Mouse (Mus musculus) thymus, adult 2 months (tissue): Measurements from ENCODE around the gene Pex14. TPM values are rescaled to one million over a fixed set of nuclear protein-coding genes. Genes with fewer than 3 reads are reported as not detected.

Experiments
- DNase-seq: peaks from one replicate; pipeline ENCODE4 v3.0.0; 2021
- H3K27ac ChIP-seq: fragments of 200-500 bp; 2 replicates; pipeline ENCODE4 v1.5.1; 2012; ENCODE audit warnings: low read length, control low read depth; ENCODE audit not compliant: control insufficient read depth, insufficient read depth
- H3K27me3 ChIP-seq: fragments of 200-500 bp; 2 replicates; pipeline ENCODE4 v1.6.1; 2012; ENCODE audit warnings: mild to moderate bottlenecking, low read length, moderate library complexity, mixed read lengths; ENCODE audit not compliant: control insufficient read depth, insufficient read depth
- H3K36me3 ChIP-seq: fragments of 200-500 bp; 2 replicates; pipeline ENCODE4 v1.6.1; 2012; ENCODE audit warnings: mild to moderate bottlenecking, low read length, moderate library complexity; ENCODE audit not compliant: control insufficient read depth, insufficient read depth
- H3K4me1 ChIP-seq: fragments of 200-500 bp; replicated peaks from 2 replicates; pipeline ENCODE4 v1.6.1; 2012; ENCODE audit warnings: low read length; ENCODE audit not compliant: control insufficient read depth, insufficient read depth
- H3K4me3 ChIP-seq: fragments of 200-500 bp; 2 replicates; pipeline ENCODE4 v1.5.1; 2012; ENCODE audit warnings: mild to moderate bottlenecking, low read length, control low read depth, moderate library complexity; ENCODE audit not compliant: control insufficient read depth, insufficient read depth
- CTCF ChIP-seq: fragments of 200-500 bp; IDR thresholded peaks from 2 replicates; pipeline ENCODE4 v1.5.1; 2012; ENCODE audit warnings: mild to moderate bottlenecking, control low read depth, low read length, moderate library complexity, borderline replicate concordance; ENCODE audit not compliant: control insufficient read depth, poor library complexity, insufficient read depth; ENCODE audit errors: extremely low read depth
- POLR2A ChIP-seq: fragments of 200-500 bp; IDR thresholded peaks from 2 replicates; pipeline ENCODE4 v1.6.1; 2012; ENCODE audit warnings: mild to moderate bottlenecking, low read length, control low read depth, moderate library complexity; ENCODE audit not compliant: control insufficient read depth, poor library complexity, insufficient read depth; ENCODE audit errors: extremely low read depth
- WGBS: fragments of 180-500 bp; shearing (Covaris S2); methylation state at CpG from one replicate; pipeline ENCODE4 v1.1.7; 2018; 5-methylcytosine and 5-hydroxymethylcytosine counted together
- polyA plus RNA-seq: library from polyadenylated mRNA; depleted of rRNA; stranded (reverse); fragments of >200 nt; gene quantifications from 2 replicates; pipeline ENCODE4 v1.2.3, GENCODE M21; 2012

The Pex14 gene
- polyA plus RNA-seq, 1 experiment = 40.4 TPM

- no peak overlapping the region for H3K4me3 ChIP-seq
- no peaks in the 10 kb centered on the region for H3K27me3 ChIP-seq
- H3K4me1 ChIP-seq = peaks cover 28% of the 10 kb centered on the region
- TF ChIP-seq CTCF (peak; percentile 54; the same call in 1 of the 2 replicates), POLR2A (no peak)
- H3K36me3 ChIP-seq = no peaks in the 10 kb centered on the region
- H3K27ac ChIP-seq = no peak overlapping the region
- peak; percentile 48 for DNase-seq
- 42% methylated on average over 22 of the region's 22 CpGs for WGBS
Observed at GRCm38 (mm10) chr4:149066672-149067551, 32.8 kb downstream of the Pex14 start.

GRCm38 (mm10) chr4:149064061-149064854 is 35.4 kb downstream of the Pex14 start:
- no peak overlapping the region for H3K4me3 ChIP-seq
- no peaks in the 10 kb centered on the region for H3K36me3 ChIP-seq
- WGBS = 76% methylated on average over 23 of the region's 23 CpGs
- no peak overlapping the region for H3K27ac ChIP-seq
- no peak for DNase-seq
- H3K4me1 ChIP-seq = peaks cover 28% of the 10 kb centered on the region
- TF ChIP-seq POLR2A = no peak
- no peak for TF ChIP-seq CTCF
- H3K27me3 ChIP-seq = no peaks in the 10 kb centered on the region

- Histone ChIP-seq H3K4me3 (no peak overlapping the region), H3K36me3 (no peaks in the 10 kb centered on the region), H3K27me3 (no peaks in the 10 kb centered on the region), H3K4me1 (peaks cover 28% of the 10 kb centered on the region), H3K27ac (no peak overlapping the region)
- no peak for DNase-seq
- TF ChIP-seq POLR2A = no peak
- no peak for TF ChIP-seq CTCF
- WGBS = 93% methylated on average over 21 of the region's 21 CpGs
Observed at GRCm38 (mm10) chr4:149062406-149063318, 37.0 kb downstream of the Pex14 start.

- WGBS = 95% methylated on average over 13 of the region's 13 CpGs
- no peak for TF ChIP-seq POLR2A
- no peak for TF ChIP-seq CTCF
Observed at GRCm38 (mm10) chr4:149061432-149061718, 38.3 kb downstream of the Pex14 start.

GRCm38 (mm10) chr4:149060621-149061431 is 38.9 kb downstream of the Pex14 start:
- H3K27ac ChIP-seq = no peak overlapping the region
- peaks cover 15% of the 10 kb centered on the region for H3K4me1 ChIP-seq
- TF ChIP-seq POLR2A (no peak), CTCF (no peak)
- H3K4me3 ChIP-seq = no peak overlapping the region
- H3K27me3 ChIP-seq = no peaks in the 10 kb centered on the region
- WGBS = 87% methylated on average over 14 of the region's 14 CpGs
- H3K36me3 ChIP-seq = no peaks in the 10 kb centered on the region
- DNase-seq = no peak

More at GRCm38 (mm10) chr4:149061432-149061718, 38.3 kb downstream of the Pex14 start:
- no peaks in the 10 kb centered on the region for H3K27me3 ChIP-seq
- H3K27ac ChIP-seq = no peak overlapping the region
- no peak overlapping the region for H3K4me3 ChIP-seq
- no peaks in the 10 kb centered on the region for H3K36me3 ChIP-seq
- peaks cover 18% of the 10 kb centered on the region for H3K4me1 ChIP-seq
- no peak for DNase-seq
